Mouse (Mus musculus) common myeloid progenitor, adult 5-6 weeks (primary cell): Measurements from ENCODE around the gene Gm11172. TPM values are rescaled to one million over a fixed set of nuclear protein-coding genes. Genes with fewer than 3 reads are reported as not detected.

ENCODE experiments used
- ATAC-seq: replicated peaks from 2 replicates; pipeline ENCODE4 v1.8.0; 2016; ENCODE audit warnings: low read depth, mild to moderate bottlenecking, moderate TSS enrichment, inconsistent platforms; ENCODE audit not compliant: poor library complexity, severe bottlenecking
- total RNA-seq: library from RNA; stranded (forward); fragments of 200-1000, 187-1606 nt; gene quantifications from 2 replicates; pipeline ENCODE4 v1.2.3, GENCODE M21; 2017

Gene Gm11172
- not detected in 2 replicates for total RNA-seq

DNA sequence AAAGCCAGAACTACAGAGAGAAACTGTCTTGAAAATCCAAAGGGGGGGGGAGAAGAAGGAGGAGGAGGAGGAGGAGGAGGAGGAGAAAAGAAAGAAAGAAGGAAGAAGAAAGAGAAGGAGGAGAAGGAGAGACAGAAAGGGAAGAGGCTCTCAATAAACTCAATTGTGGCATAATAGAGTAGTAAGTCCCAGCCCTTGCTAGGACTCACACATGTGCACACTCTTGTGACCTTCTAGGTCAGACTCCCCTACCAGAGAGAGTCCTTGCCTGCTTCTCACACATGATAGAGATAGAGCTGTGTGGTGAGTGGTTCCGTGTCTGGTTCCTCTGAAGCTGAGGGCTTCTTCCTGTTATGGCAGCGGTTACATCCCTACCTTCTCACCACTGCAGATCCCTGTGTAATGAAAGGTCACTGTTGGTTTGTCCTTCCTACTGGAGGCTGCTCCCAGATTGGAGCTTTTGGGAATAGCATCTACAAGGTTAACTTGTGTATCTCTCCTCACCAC, at the start of gene Gm11172:
Gm11172 (plus strand) TSS at position 51 of the 507 bp plus-strand sequence.
- ATAC-seq: peak; percentile 63

DNA sequence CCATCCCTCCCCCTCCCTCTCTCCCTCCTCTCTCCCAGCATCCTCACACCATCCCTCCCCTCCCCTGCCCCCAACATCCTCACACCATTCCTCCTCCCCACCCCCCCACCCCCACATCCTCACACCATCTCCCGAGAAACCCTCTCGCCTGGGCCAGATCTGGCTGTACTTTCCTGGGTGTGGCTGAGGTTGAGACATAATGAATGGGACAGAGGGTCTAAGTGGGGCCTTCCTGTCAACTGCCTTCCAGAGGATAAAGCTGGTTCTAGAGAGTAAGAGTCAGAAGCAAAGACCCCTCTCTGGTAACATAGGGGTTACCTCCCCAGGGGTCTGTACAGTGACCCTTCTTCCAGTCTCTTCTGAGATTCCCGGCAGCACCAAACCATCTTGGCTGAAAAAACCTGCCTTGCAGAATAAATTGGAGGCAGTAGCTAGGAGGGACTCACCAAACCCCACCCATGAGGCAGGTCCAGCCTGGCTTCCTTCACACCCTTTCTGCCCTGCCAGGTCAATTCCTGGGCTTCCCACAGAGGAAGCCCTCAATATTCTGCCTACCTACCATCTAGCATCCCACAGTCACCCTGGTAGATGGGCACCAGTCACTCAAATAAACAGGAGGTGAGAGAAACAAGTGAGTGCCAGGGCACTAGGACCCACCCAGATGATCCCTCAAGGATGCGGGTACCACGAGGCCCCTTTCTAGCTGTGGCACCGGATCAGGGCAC, 49.0 kb upstream of the Gm11172 start:
- ATAC-seq: no peak

DNA sequence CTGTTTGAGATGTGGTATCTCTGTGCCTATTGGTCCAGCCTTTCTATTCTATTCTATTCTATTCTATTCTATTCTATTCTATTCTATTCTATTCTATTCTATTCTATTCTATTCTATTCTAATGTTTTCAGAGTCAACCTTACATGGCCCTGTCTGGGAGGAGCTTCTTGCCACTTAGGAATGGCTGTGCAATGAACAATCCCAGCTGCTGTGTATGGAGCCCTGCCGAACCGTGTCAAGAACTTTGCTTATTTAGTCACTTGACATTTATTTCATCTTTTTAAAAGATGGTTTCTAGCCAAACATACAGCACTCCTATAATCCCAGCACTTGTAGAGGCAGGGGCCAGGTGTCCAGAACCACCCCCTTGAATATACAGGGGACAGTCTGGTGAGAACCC, 48.4 kb upstream of the Gm11172 start:
- no peak for ATAC-seq

DNA sequence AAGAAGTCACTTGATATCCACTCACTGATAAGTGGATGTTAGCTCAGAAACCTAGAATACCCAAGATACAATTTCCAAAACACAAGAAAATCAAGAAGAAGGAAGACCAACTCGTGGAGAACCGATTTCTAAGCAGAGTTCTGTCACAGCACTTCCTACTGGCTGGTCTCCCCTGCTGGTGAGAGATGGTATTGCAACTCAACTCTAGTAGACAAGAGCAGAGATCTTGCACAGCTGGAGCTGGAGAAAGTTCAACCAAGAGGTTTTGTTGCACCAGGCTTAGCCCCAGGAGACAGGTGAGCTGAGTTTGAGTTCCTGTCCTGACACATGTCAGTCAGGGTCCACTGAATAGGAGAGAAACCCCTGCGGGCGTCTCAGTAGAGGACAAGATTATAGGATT, 45.6 kb upstream of the Gm11172 start:
- peak; percentile 57 for ATAC-seq

DNA sequence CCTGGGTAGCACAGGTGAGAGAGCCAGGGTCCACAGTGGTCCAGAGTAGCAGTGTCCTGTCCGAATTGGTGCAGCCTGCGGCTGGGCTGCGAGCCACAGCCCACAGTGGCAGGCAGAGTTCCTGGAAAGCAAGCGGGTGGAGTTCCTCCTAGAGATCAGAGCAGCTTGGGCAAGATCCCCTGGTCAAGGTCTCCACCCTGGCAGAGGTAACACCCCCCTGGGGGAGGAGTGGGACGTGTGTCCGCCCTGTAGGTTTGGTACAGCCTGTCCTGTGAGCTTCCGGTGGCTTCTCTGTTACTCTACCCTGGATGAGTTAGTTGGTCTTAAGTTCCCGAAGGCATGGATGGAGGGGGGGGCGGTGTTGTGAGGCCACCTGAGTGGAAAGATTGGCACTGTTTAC, 43.9 kb upstream of the Gm11172 start:
- ATAC-seq: peak; percentile 59

DNA sequence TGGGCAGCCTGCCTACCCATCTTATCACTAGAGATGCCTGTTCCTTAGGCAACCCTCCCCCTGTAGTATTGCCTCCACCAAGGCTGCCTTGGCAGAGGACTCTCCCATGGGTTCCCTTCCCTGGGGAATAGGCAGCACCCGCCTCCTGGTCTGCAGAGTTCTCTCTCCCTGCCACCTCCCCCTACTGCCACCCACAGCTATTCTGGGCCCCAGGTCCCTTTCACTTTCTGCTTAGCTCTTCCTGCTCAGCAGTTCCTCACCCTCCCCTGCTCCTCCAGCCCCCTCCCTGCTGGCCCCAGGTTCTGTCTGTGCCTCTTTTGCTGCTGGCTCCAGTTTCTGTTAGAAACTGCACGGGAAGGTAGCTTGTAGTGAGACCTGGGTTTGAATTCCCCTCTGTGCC, 43.1 kb upstream of the Gm11172 start:
- ATAC-seq: peak; percentile 36

DNA sequence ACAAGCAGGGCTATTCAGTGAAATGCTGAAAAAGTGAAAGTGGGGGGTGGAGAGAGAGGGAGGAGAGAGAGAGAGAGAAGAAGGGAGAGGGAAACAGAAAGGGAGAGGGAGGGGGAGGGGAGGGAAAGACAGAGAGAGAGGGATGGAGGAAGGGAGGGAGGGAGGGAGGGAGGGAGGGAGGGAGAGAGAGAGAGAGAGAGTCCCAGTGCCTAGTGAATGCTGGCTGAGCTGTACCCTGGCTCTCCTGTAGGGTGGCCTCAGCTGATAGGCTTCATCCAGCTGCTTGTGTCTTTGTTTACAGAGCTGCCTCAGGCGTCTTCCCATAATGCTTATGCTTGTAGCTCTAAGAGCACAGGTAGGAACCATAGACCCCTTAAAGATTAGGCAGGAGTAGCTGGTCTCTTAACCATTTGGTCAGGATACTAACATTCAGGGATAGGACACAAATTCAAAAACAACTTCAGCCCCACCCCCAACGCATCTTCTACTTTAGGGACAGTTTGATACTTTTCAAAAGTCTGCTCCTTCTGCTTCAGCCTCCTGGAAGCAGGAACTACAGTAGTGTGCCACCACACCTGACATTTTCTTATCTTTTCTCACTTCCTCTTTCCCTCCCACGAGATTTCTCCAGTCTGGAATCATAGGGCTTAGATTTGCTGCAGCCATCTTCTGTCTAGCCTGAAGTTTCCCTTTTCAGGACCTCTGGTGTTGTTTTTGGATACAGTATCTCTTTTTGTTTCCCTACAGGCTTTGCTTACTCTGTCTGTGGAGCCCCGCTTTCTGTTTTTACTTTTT, 42.0 kb upstream of the Gm11172 start:
- no peak for ATAC-seq

DNA sequence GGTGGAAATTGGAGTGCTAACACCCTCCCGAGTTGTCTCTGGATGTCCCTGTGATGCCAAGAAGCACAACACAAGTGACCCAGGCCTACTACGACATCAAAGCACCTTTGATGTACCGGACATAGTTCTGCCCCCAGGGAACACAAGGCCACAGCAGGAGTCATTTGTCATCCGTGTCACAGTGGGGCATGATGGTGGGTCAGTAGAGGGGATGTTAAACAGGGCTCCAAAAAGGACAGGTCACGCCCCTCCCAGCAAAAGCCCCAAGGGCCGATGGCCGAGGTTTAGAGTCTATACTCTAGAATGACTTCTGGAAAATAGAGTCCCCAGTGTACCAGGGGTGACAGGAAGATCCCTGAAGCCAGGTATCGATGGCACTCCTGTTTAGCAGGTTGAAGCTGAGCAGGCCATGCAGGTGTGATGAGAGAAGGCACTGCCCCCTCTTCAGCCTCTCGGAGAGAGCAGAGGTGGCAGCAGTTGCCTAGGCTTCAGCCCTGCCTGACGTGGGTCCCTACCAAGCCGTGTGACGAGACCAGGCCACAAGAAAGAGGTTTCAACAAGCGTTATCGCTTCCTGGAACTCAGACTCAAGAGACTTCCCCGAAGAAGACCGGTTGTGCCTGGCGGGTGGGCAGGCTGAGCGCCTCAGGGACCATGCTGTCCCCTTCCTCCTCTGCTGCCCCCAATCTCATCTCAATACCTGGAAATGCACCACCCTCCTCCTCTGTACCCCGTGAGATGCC, 40.8 kb upstream of the Gm11172 start:
- peak; percentile 69 for ATAC-seq

DNA sequence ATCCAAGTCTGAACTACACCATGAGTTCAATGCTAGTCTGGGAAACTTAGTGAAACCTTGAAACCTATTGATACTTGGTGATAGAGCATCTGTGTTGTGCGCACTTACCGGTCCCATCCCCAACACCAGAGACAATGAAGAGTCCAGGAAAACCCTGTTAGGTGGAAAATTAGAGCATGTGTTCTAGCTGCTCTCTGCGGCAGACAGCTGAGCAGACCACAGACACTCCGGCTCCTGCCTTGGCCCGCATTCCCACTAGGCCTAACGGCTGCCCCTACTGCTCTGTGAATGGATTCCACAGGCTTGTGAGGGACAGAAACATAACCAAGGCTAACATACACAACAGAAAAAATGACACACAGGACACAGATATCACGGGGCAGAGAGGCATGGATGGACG, 39.2 kb upstream of the Gm11172 start:
- ATAC-seq: no peak

DNA sequence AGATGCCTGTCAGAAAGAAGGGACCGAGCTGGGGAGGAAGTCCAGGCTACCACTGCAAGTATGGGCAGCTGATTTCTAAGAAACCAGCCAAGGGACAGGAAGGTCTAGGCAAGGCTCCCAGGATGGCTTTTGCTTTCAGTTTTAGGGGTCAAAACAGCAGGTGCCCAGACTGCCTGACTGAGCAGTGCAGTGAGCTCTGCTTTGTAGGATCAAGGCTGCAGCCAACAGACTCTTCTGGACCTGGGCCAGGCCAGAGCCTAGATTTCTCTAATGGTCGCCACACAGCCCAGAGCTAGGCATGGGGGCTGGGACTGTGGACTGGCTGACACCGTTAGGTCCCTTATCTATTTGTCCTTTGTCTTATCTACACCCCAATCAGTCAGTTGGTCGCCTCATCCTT, 38.0 kb upstream of the Gm11172 start:
- ATAC-seq: peak; percentile 13; the same call in 1 of the 2 replicates

DNA sequence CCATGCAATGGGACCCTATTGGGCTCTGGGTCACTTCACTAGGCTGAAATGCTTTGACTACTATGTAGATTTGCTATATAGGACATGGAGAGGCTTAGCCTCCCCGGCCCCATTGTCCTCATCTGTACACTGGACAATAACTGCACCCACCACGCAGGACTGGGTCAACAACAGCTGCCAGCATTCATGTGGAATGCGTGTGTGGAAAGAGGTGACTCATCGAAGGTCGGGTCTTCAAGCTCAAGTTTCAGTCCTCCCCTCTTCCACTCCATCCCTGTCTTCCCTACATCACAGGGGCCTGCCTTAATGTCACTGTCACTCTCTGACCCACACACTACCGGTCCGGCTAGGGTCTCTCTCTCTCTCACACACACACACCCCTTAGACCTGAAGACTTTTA, 36.4 kb upstream of the Gm11172 start:
- ATAC-seq: no peak

DNA sequence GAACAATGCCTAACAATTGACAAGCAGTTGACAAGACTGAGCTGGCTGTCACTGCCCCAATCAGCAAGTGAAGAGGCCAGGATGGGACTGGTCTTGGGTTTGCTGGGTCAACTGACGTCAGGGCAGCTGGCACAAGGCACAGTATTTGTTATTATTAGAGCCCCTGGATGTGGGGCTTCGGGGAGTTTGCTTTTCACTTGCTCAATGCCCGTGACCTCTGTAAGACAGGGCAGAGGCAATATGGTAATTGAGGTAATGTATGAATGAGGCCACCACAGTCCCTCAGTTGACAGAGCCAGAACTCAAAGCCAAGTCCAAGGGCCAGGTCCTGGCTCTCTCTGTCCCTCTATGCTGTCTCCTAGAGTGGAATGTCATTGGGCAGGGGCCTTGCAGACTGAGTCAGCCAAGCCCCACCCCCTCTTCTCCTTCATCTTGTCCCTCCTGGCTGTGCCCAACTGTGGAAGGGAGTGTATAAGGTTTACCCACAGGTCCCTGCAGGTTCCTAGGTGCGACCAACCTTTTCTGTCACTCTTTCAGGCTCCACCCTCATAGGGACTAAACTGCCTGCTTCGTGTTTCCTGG, 35.0 kb upstream of the Gm11172 start:
- ATAC-seq: no peak

DNA sequence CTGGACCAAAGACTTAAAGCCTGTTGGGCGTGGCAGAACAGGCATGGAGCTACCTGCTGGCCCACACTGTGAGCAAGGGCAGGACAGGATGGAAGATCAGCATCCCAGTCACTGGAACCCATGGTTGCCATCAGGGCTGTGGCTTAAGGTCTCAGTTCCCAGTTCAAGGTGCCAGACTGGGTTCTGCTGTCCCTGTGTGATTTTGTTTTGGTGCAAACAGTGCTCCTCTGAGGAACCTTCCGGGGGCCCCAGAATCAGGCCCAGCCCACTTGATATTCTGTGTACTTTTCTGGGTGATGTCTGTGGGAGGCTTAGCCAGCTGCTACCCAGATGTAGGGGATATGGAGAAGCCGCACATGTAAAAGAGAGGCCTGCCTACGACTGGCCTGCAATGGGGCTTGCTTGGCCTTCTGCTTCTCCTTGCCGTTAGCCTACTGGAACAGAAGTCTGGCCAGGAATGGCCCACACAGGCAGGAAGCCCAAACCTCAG, 32.0 kb upstream of the Gm11172 start:
- no peak for ATAC-seq

DNA sequence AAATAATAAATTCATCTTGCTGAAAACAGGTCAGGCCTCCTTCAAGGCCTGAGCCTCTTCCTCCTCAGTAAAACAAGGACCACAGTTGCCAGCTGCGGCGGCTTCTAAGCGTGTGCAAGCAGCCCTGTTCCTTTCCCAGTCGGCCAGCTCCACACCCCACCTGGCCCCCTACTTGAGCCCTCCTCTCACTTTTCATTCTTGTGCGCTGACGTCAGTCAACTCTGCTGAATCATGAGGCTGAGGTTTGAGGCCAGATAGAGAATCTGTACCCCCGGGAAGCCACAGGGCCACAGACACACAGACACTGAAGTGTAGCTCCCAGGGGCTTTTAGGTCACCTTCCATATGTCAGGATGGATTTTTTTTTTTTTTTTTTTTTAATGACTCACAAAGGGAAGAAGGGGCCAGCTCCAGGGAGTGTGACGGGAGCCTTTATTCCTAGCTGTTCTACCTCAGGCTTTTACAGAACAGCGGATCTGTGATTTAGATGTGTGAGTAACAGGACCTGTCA, 30.8 kb upstream of the Gm11172 start:
- ATAC-seq: no peak

DNA sequence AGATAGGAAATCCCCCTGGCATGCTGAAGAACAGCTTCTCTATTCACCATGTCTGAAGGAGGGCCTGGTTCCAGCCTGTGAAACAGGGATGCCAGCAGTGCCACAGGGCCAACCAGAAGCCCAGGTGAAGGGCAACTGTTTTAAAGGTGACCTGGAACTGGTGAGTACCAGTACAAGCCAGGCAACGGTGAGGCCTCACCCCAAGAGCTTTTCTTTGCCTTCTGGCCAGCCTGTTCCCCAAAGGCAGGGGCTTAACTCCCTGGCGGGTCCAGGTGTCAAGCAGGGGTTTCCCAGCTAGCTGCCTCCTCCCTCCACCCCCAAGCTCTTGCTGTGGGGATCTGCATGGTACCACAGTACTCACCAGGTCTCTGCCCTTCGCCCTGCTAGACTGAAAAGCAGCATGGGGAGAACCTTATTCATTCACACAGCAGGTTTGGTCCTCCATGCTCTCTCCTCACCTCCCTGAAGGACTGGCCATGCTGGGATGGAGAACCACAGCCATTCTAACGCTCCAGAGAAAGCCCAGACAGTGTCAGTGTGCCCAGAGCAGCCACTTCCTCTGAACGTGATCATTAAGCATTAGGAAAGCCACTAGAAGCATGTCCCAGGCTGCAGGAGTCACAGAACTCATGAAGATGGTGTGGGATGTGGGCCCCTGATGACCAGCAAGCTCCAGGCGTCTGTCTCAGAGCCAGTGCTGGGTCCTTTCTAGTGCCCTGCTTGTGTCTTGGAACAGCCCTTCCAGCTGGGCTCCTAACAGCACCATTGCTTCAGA, 30.2 kb upstream of the Gm11172 start:
- no peak for ATAC-seq

DNA sequence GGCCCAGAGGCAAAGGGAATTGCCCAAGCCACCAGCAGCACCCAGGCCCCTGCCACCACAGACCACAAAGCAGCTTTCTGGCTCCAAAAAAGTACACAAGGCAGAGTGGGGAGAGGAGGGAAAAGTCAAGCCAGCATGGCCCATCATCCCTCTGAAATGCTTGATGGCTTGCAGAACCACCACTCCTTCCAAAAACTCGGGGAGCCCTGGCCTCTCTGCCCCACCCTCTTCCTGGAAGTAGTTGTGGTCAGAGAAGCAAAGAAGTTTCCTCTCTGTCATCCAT, 29.6 kb upstream of the Gm11172 start:
- ATAC-seq: peak; percentile 12; the same call in 1 of the 2 replicates

DNA sequence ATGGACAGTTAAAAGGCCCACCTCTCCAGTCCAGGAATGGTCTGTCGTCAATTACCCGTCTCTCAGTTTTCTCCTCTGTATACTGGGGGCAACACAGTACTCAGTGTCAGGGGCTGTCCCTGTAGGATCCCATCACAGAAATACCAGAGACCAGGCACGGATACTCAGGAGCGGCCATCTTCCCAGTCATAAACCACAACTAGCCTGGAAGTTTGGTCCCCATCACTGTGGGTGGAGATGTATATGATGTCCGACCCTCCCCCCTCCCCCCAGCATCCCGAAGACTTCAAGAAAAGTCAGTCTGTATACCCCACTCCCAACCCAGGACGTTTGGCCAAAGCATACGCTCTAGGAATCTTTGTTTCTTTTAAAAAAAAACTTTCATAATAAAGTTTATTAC, 29.3 kb upstream of the Gm11172 start:
- ATAC-seq: no peak

DNA sequence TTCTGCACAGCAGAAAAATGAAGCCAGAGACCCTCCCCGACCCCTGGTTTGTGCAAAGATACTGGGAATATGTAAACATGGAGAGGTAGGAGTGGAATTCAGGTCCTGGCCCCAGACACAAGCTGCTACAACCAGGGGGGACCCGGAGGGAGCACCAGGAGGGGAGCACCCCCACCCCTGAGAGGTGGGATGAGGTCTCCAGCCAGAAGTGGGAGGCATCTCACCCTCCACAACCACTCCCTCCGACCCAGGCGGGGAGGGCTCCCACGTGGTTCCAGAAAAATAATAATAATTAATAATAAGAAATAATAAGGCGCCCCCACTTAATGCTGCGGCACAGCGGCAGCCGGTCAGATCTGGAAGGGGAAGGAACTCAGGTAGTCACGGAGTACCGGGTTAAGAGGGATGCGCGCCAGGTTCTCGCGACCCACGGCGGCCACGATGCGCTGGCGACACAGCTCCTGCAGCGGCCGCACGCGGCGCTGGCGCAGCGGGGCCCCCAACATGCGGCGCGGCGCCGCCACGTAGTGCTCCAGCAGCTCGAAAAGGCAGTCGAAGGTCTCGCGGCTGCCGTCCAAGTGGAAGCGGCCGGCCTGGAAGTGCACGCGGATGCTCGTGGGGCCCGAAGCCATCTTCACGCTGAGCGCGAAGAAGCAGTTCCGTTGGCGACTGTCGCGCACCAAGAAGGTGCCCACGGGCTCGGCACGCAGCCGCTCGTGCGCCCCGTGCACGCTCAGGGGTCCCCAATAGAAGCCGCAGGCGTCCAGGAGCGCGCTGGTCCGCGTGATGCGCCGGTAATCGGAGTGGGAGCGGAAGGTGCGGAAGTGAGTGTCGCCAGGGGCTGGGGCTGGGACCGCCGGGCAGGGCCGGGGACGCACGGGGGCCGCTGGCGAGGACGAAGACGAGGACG, 28.6 kb upstream of the Gm11172 start:
- no peak for ATAC-seq
